Comparison of ENCODE assay signal across 9 mouse cellular contexts in genomic region chr7:45730727-45731431, GRCm38 (mm10). TPM values are rescaled to one million over a fixed set of nuclear protein-coding genes. Genes with fewer than 3 reads are reported as not detected.
DNase-seq lines count a peak whose midpoint lies in the region; ATAC-seq and TF ChIP-seq lines count a peak whose summit lies in the region.
"Had no signal": no experiment of that assay in that cellular context is flagged by ENCODE, and none has a peak within 500 bp of the region (broad histone marks: within the 10 kb centered on the region; RNA-seq: fewer than 3 reads in every experiment).

No protein-coding gene starts in this region.

- H3K36me3 ChIP-seq in intestine, embryonic 14.5 days (ENCODE audit: control insufficient read depth, insufficient read depth, low read length): peaks cover 10% of the 10 kb centered on the region
- H3K36me3 ChIP-seq in liver, embryonic 15.5 days (replicated peaks): peaks cover 2% of the 10 kb centered on the region; the same call in 1 of the 2 replicates

- no peak for DNase-seq in layer of hippocampus, adult 2 months (ENCODE audit: low spot score in 2 of 2)
- DNase-seq in layer of hippocampus, adult 9-10 months (ENCODE audit: low spot score): no peak
- DNase-seq in adipocyte (ENCODE audit: low spot score): peak; percentile 34
- peak; percentile 87 for DNase-seq in intestine, embryonic 14.5 days (ENCODE audit: low spot score)
- DNase-seq in spleen, postnatal 4 days (ENCODE audit: low spot score in 2 of 2): peak; percentile 57 to 83
- no peak for DNase-seq in left cerebral cortex, adult 9 months (ENCODE audit: low spot score in 2 of 2)

- H3K4me3 ChIP-seq in layer of hippocampus, adult 2 months: no peak overlapping the region
- no peak overlapping the region for H3K4me3 ChIP-seq in intestine, embryonic 14.5 days (ENCODE audit: low read depth, low read length)
- H3K4me3 ChIP-seq in liver, embryonic 15.5 days (replicated peaks): no peak overlapping the region
- H3K4me3 ChIP-seq: embryonic facial prominence, embryonic 12.5 days had no signal

- 0 out of 2 replicates have a peak, but pooled peaks have one; percentile 12 for ATAC-seq in intestine, embryonic 14.5 days (replicated peaks; ENCODE audit: low FRiP score, low TSS enrichment, low read depth)
- 0 out of 2 replicates have a peak, but pooled peaks have one; percentile 19 for ATAC-seq in liver, embryonic 15.5 days (ENCODE audit: insufficient read depth)
- no peak for ATAC-seq in cerebellum, adult (ENCODE audit: insufficient number of reproducible peaks, low FRiP score, low TSS enrichment)

- no peaks in the 10 kb centered on the region for H3K9me3 ChIP-seq in intestine, embryonic 14.5 days (ENCODE audit: control insufficient read depth, low read length)
- no peaks in the 10 kb centered on the region for H3K9me3 ChIP-seq in liver, embryonic 15.5 days (replicated peaks)
- H3K9me3 ChIP-seq: embryonic facial prominence, embryonic 12.5 days had no signal

- H3K4me2 ChIP-seq in intestine, embryonic 14.5 days (ENCODE audit: low read length): no peak overlapping the region
- H3K4me2 ChIP-seq in liver, embryonic 15.5 days: no peak overlapping the region
- H3K4me2 ChIP-seq: embryonic facial prominence, embryonic 12.5 days had no signal

- TF ChIP-seq CTCF in layer of hippocampus, adult 2 months (conservative IDR thresholded peaks at IDR 0.05): peak; percentile 61

- H3K27me3 ChIP-seq in intestine, embryonic 14.5 days (replicated peaks; ENCODE audit: control insufficient read depth, insufficient read depth, low read length): no peaks in the 10 kb centered on the region
- H3K27me3 ChIP-seq in liver, embryonic 15.5 days: no peaks in the 10 kb centered on the region
- H3K27me3 ChIP-seq: embryonic facial prominence, embryonic 12.5 days had no signal

- H3K9ac ChIP-seq in intestine, embryonic 14.5 days (ENCODE audit: low read length): no peak overlapping the region
- no peak overlapping the region for H3K9ac ChIP-seq in liver, embryonic 15.5 days
- H3K9ac ChIP-seq: embryonic facial prominence, embryonic 12.5 days had no signal

- WGBS in intestine, embryonic 14.5 days: 16% methylated on average over 16 of the region's 16 CpGs
- 29% methylated on average over 16 of the region's 16 CpGs for WGBS in liver, embryonic 15.5 days (ENCODE audit: insufficient replicate concordance)

- H3K27ac ChIP-seq in layer of hippocampus, adult 2 months: peak overlapping the region; percentile 70; the same call in 1 of the 2 replicates
- peak overlapping the region; percentile 59; the same call in 1 of the 2 replicates for H3K27ac ChIP-seq in intestine, embryonic 14.5 days (ENCODE audit: low read depth)
- no peak overlapping the region for H3K27ac ChIP-seq in liver, embryonic 15.5 days (replicated peaks)
- H3K27ac ChIP-seq: embryonic facial prominence, embryonic 12.5 days had no signal

- H3K4me1 ChIP-seq in intestine, embryonic 14.5 days (replicated peaks; ENCODE audit: control insufficient read depth, insufficient read depth, low read length): peaks cover 12% of the 10 kb centered on the region
- H3K4me1 ChIP-seq in liver, embryonic 15.5 days (replicated peaks): peaks cover 13% of the 10 kb centered on the region

RNA-seq across cellular contexts. Expression of gene Spaca4, which starts 5.3 kb away (rescaled TPM):
- not detected for total RNA-seq in layer of hippocampus, adult 2 months (2021)
- polyA plus RNA-seq in intestine, embryonic 14.5 days (2014; fragmentation: Nextera tagmentation; extraction: Ambion mirVana): 0.45 TPM in 1 of 2 replicates, not detected in the other
- polyA plus RNA-seq in liver, embryonic 15.5 days (2015; fragmentation: Nextera tagmentation; extraction: Ambion mirVana): not detected in 2 replicates
- polyA plus RNA-seq: embryonic facial prominence, embryonic 12.5 days had no signal

RNA-seq across cellular contexts. Expression of gene Fam83e, which starts 9.9 kb away (rescaled TPM):
- total RNA-seq in layer of hippocampus, adult 2 months (2021): under 1 TPM; 0.27 to 0.33 TPM
- polyA plus RNA-seq in intestine, embryonic 14.5 days (2014; fragmentation: Nextera tagmentation; extraction: Ambion mirVana): 4.1 and 5.8 TPM in 2 replicates
- polyA plus RNA-seq in liver, embryonic 15.5 days (2015; fragmentation: Nextera tagmentation; extraction: Ambion mirVana): 0.30 and 0.33 TPM in 2 replicates

RNA-seq across cellular contexts. Expression of gene Sphk2, which starts 13.1 kb away (rescaled TPM):
- total RNA-seq in layer of hippocampus, adult 2 months (2021): 10 to 100 TPM; 32.3 to 35.8 TPM
- polyA plus RNA-seq in intestine, embryonic 14.5 days (2014; fragmentation: Nextera tagmentation; extraction: Ambion mirVana): 27.3 and 28.1 TPM in 2 replicates
- 10.4 and 13.3 TPM in 2 replicates for polyA plus RNA-seq in liver, embryonic 15.5 days (2015; fragmentation: Nextera tagmentation; extraction: Ambion mirVana)

RNA-seq across cellular contexts. Expression of gene Rpl18, which starts 15.6 kb away (rescaled TPM):
- 100 to 1,000 TPM; 342 to 353 TPM for total RNA-seq in layer of hippocampus, adult 2 months (2021)
- 1,434 and 1,450 TPM in 2 replicates for polyA plus RNA-seq in intestine, embryonic 14.5 days (2014; fragmentation: Nextera tagmentation; extraction: Ambion mirVana)
- polyA plus RNA-seq in liver, embryonic 15.5 days (2015; fragmentation: Nextera tagmentation; extraction: Ambion mirVana): 533 and 542 TPM in 2 replicates

RNA-seq across cellular contexts. Expression of gene Dbp, which starts 26.0 kb away (rescaled TPM):
- 10 to 100 TPM; 69.2 to 72.8 TPM for total RNA-seq in layer of hippocampus, adult 2 months (2021)
- polyA plus RNA-seq in intestine, embryonic 14.5 days (2014; fragmentation: Nextera tagmentation; extraction: Ambion mirVana): 3.7 and 4.0 TPM in 2 replicates
- polyA plus RNA-seq in liver, embryonic 15.5 days (2015; fragmentation: Nextera tagmentation; extraction: Ambion mirVana): 0.46 and 0.85 TPM in 2 replicates

Comparison
In these comparisons a context has a peak if more than half of its experiments do, and no peak if none do; other contexts are left out.
1. DNase-seq: peak in adipocyte (single experiment), intestine, embryonic 14.5 days (single experiment) and spleen, postnatal 4 days (2 of 2); none in layer of hippocampus, adult 2 months (0 of 2), layer of hippocampus, adult 9-10 months (single experiment) and left cerebral cortex, adult 9 months (0 of 2).